Mouse (Mus musculus) cerebellum, adult 11 months (tissue): ENCODE measurements at regions not wholly inside any gene's neighbourhood (a gene's known extent, or its start where the extent isn't known, plus 50 kb on each side); places are given as distances from the start of the nearest gene placed in this dataset.
"Not testable (repeated sequence)": the region's sequence is repeated elsewhere in the genome, so short reads cannot be mapped to it uniquely, and the experiment has no call there.

ENCODE experiments used
- DNase-seq: peaks from one replicate; pipeline ENCODE4 v3.0.0; 2022

GRCm38 (mm10) chr12:48387724-48388123, 994.7 kb upstream of the Foxg1 start:
- no peak for DNase-seq

GRCm38 (mm10) chr12:48388192-48388812, 994.2 kb upstream of the Foxg1 start:
- DNase-seq: no peak

- DNase-seq: no peak
Measured at GRCm38 (mm10) chr12:48391008-48391407, 991.5 kb upstream of the Foxg1 start.

GRCm38 (mm10) chr12:48439333-48440046, 943.0 kb upstream of the Foxg1 start:
- no peak for DNase-seq

GRCm38 (mm10) chr12:48448719-48449118, 933.7 kb upstream of the Foxg1 start:
- not testable (repeated sequence) for DNase-seq

GRCm38 (mm10) chr12:48462392-48462791, 920.1 kb upstream of the Foxg1 start:
- DNase-seq: no peak

GRCm38 (mm10) chr12:48500735-48501134, 881.7 kb upstream of the Foxg1 start:
- no peak for DNase-seq

GRCm38 (mm10) chr12:48511594-48511993, 870.9 kb upstream of the Foxg1 start:
- no peak for DNase-seq

- no peak for DNase-seq
Measured at GRCm38 (mm10) chr12:48512259-48512658, 870.2 kb upstream of the Foxg1 start.

- no peak for DNase-seq
Measured at GRCm38 (mm10) chr12:48521996-48522395, 860.5 kb upstream of the Foxg1 start.

- peak; percentile 19 for DNase-seq
Measured at GRCm38 (mm10) chr12:48559690-48560089, 822.8 kb upstream of the Foxg1 start.

GRCm38 (mm10) chr12:48604401-48605197, 777.9 kb upstream of the Foxg1 start:
- no peak for DNase-seq

GRCm38 (mm10) chr12:48605423-48605822, 777.0 kb upstream of the Foxg1 start:
- no peak for DNase-seq

- no peak for DNase-seq
Measured at GRCm38 (mm10) chr12:48609391-48609790, 773.1 kb upstream of the Foxg1 start.

GRCm38 (mm10) chr12:48612066-48612465, 770.4 kb upstream of the Foxg1 start:
- no peak for DNase-seq

- no peak for DNase-seq
Measured at GRCm38 (mm10) chr12:48616337-48616736, 766.1 kb upstream of the Foxg1 start.

- DNase-seq: no peak
Measured at GRCm38 (mm10) chr12:48633559-48633958, 748.9 kb upstream of the Foxg1 start.

- DNase-seq: no peak
Measured at GRCm38 (mm10) chr12:48634671-48635241, 747.7 kb upstream of the Foxg1 start.

GRCm38 (mm10) chr12:48641974-48642373, 740.5 kb upstream of the Foxg1 start:
- DNase-seq: no peak

- DNase-seq: no peak
Measured at GRCm38 (mm10) chr12:48645135-48645534, 737.3 kb upstream of the Foxg1 start.

- no peak for DNase-seq
Measured at GRCm38 (mm10) chr12:48645910-48646309, 736.5 kb upstream of the Foxg1 start.

GRCm38 (mm10) chr12:48675176-48675575, 707.3 kb upstream of the Foxg1 start:
- DNase-seq: no peak

GRCm38 (mm10) chr12:48680957-48681356, 701.5 kb upstream of the Foxg1 start:
- no peak for DNase-seq
